Mouse (Mus musculus): ENCODE measurements around the gene Astl. TPM values are rescaled to one million over a fixed set of nuclear protein-coding genes. Genes with fewer than 3 reads are reported as not detected.
A peak's percentile ranks its signal among the peaks of the same experiment; 100 is the strongest.

Gene Astl
- total and polyA plus RNA-seq, 3 experiments = not detected

GRCm38 (mm10) chr2:127377942-127378610 lies 39.6 kb downstream of the Astl start:
- Histone ChIP-seq H3K27me3 (ENCODE audit: control insufficient read depth in 1 of 2, insufficient read depth in 2 of 2, low read length in 2 of 2) (peaks cover 0 to 1% of the 10 kb centered on the region in 2 experiments; a peak in 1 of 4 replicates), H3K9me3 (replicated peaks; ENCODE audit: insufficient read depth, low read length) (no peaks in the 10 kb centered on the region), H3K27ac (ENCODE audit: control insufficient read depth, low read depth, low read length) (no peak overlapping the region), H3K4me3 (ENCODE audit: control insufficient read depth in 1 of 2, insufficient read depth in 1 of 2, low read depth in 2 of 2, low read length in 2 of 2) (no peak overlapping the region), H3K79me2 (ENCODE audit: control insufficient read depth, insufficient read depth, low read length, poor library complexity) (no peaks in the 10 kb centered on the region), H3K4me1 (ENCODE audit: control insufficient read depth in 1 of 2, insufficient read depth in 2 of 2, low read length in 2 of 2) (no peaks in the 10 kb centered on the region), H3K36me3 (ENCODE audit: control insufficient read depth in 1 of 2, insufficient read depth in 2 of 2, low read length in 2 of 2) (no peaks in the 10 kb centered on the region), H3K9ac (ENCODE audit: control insufficient read depth, low read depth, low read length, poor library complexity, severe bottlenecking) (no peak overlapping the region)
- peak; percentile 21 for DNase-seq (ENCODE audit: low read depth, low spot score)
- no peak for TF ChIP-seq USF1 (IDR thresholded peaks at IDR 0.05; ENCODE audit: low read depth, low read length)

- TF ChIP-seq RAD21 (IDR thresholded peaks at IDR 0.05; ENCODE audit: low read depth, low read length) = no peak
- no peak for TF ChIP-seq USF1 (IDR thresholded peaks at IDR 0.05; ENCODE audit: low read depth, low read length)
- no peak for TF ChIP-seq BHLHE40 (IDR thresholded peaks at IDR 0.05; ENCODE audit: borderline replicate concordance, low read depth, low read length)
- TF ChIP-seq CHD2 (IDR thresholded peaks at IDR 0.05; ENCODE audit: low read length) = no peak
- no peak for TF ChIP-seq GATA1 (IDR thresholded peaks at IDR 0.05; ENCODE audit: low read depth, low read length)
- no peak for TF ChIP-seq EP300 (IDR thresholded peaks at IDR 0.05; ENCODE audit: low read depth in 1 of 2, low read length in 2 of 2)
- no peak for TF ChIP-seq ZNF384 (IDR thresholded peaks at IDR 0.05; ENCODE audit: low read depth, low read length)
- TF ChIP-seq ZKSCAN1 (IDR thresholded peaks at IDR 0.05; ENCODE audit: low read depth, low read length) = no peak
- H3K4me1 ChIP-seq (ENCODE audit: control insufficient read depth in 1 of 2, insufficient read depth in 2 of 2, low read length in 2 of 2) = no peaks in the 10 kb centered on the region
- H3K9me3 ChIP-seq (replicated peaks; ENCODE audit: insufficient read depth, low read length) = no peaks in the 10 kb centered on the region
- H3K9ac ChIP-seq (ENCODE audit: control insufficient read depth, low read depth, low read length, poor library complexity, severe bottlenecking) = no peak overlapping the region
- no peak overlapping the region for H3K27ac ChIP-seq (ENCODE audit: control insufficient read depth, low read depth, low read length)
- H3K4me3 ChIP-seq (ENCODE audit: control insufficient read depth in 1 of 2, insufficient read depth in 1 of 2, low read depth in 2 of 2, low read length in 2 of 2) = no peak overlapping the region
- no peaks in the 10 kb centered on the region for H3K79me2 ChIP-seq (ENCODE audit: control insufficient read depth, insufficient read depth, low read length, poor library complexity)
- H3K27me3 ChIP-seq (ENCODE audit: control insufficient read depth in 1 of 2, insufficient read depth in 2 of 2, low read length in 2 of 2) = peaks cover 0 to 1% of the 10 kb centered on the region in 2 experiments; a peak in 1 of 4 replicates
- no peak for DNase-seq (ENCODE audit: low read depth, low spot score)
- no peaks in the 10 kb centered on the region for H3K36me3 ChIP-seq (ENCODE audit: control insufficient read depth in 1 of 2, insufficient read depth in 2 of 2, low read length in 2 of 2)
Measured at GRCm38 (mm10) chr2:127378611-127378990, 40.2 kb downstream of the Astl start.

- DNase-seq (ENCODE audit: low read depth, low spot score) = no peak
Measured at GRCm38 (mm10) chr2:127379250-127379649, 40.8 kb downstream of the Astl start.

More at GRCm38 (mm10) chr2:127379250-127379649, 40.8 kb downstream of the Astl start:
- Histone ChIP-seq H3K4me3 (ENCODE audit: control insufficient read depth in 1 of 2, insufficient read depth in 1 of 2, low read depth in 2 of 2, low read length in 2 of 2) (no peak overlapping the region), H3K27ac (ENCODE audit: control insufficient read depth, low read depth, low read length) (no peak overlapping the region), H3K79me2 (ENCODE audit: control insufficient read depth, insufficient read depth, low read length, poor library complexity) (no peaks in the 10 kb centered on the region), H3K9me3 (replicated peaks; ENCODE audit: insufficient read depth, low read length) (no peaks in the 10 kb centered on the region), H3K36me3 (ENCODE audit: control insufficient read depth in 1 of 2, insufficient read depth in 2 of 2, low read length in 2 of 2) (no peaks in the 10 kb centered on the region), H3K9ac (ENCODE audit: control insufficient read depth, low read depth, low read length, poor library complexity, severe bottlenecking) (no peak overlapping the region), H3K4me1 (ENCODE audit: control insufficient read depth in 1 of 2, insufficient read depth in 2 of 2, low read length in 2 of 2) (no peaks in the 10 kb centered on the region), H3K27me3 (ENCODE audit: control insufficient read depth in 1 of 2, insufficient read depth in 2 of 2, low read length in 2 of 2) (0 out of 4 replicates have a peak, but pooled peaks cover 0 to 1% of the 10 kb centered on the region in 2 experiments)
- TF ChIP-seq EP300 (IDR thresholded peaks at IDR 0.05; ENCODE audit: low read depth in 1 of 2, low read length in 2 of 2) (no peak), CHD2 (IDR thresholded peaks at IDR 0.05; ENCODE audit: low read length) (no peak), ZNF384 (IDR thresholded peaks at IDR 0.05; ENCODE audit: low read depth, low read length) (no peak)
